Mouse (Mus musculus) heart, postnatal 10 days (tissue): ENCODE measurements around the gene Cep131. TPM values are rescaled to one million over a fixed set of nuclear protein-coding genes. Genes with fewer than 3 reads are reported as not detected.

ENCODE experiments used
- DNase-seq, 2 experiments: peaks; one replicate each; pipeline ENCODE4 v3.0.0; 2021
- intact Hi-C: fragments of 180-260 bp; cut with DNase I; formaldehyde crosslinking; loops from one replicate; pipeline ENCODE4 v1.15.1; 2025
- microRNA-seq, 2 experiments: library from miRNA; unstranded; fragments of <30 nt; microRNA quantifications; one replicate each; pipeline ENCODE4 v1.2.0; 2022
- total RNA-seq, 2 experiments: library from RNA; stranded (reverse); gene quantifications; 2 replicates each; pipeline ENCODE4 v1.2.3; 2021

The Cep131 gene
- total RNA-seq, 2 experiments from 2014 or later = 10.6 to 13.6 TPM

- peak; percentile 74 to 78 for DNase-seq
- intact Hi-C loops = loop anchor here (1.0 kb wide), 2 partner anchors 35 to 70 kb away; no protein-coding TSS in a partner anchor
Measured at GRCm38 (mm10) chr11:120030145-120030901, 56.3 kb downstream of the Cep131 start.

- intact Hi-C loops = loop anchor here (1.0 kb wide), 2 partner anchors 36 to 71 kb away; no protein-coding TSS in a partner anchor
- DNase-seq = no peak
Measured at GRCm38 (mm10) chr11:120029431-120030144, 57.0 kb downstream of the Cep131 start.

GRCm38 (mm10) chr11:120028319-120029092, 58.1 kb downstream of the Cep131 start:
- DNase-seq = no peak
- intact Hi-C loops = no loop called here

- intact Hi-C loops = no loop called here
- DNase-seq = no peak
Measured at GRCm38 (mm10) chr11:120026941-120027340, 59.7 kb downstream of the Cep131 start.

- intact Hi-C loops = no loop called here
- no peak for DNase-seq
Measured at GRCm38 (mm10) chr11:120022841-120023240, 63.8 kb downstream of the Cep131 start.

GRCm38 (mm10) chr11:120022216-120022615, 64.4 kb downstream of the Cep131 start:
- intact Hi-C loops = no loop called here
- DNase-seq = no peak

- intact Hi-C loops = no loop called here
- no peak for DNase-seq
Measured at GRCm38 (mm10) chr11:120021367-120021766, 65.3 kb downstream of the Cep131 start.

GRCm38 (mm10) chr11:120019542-120020440, 66.8 kb downstream of the Cep131 start:
- intact Hi-C loops = no loop called here
- no peak for DNase-seq

- no peak for DNase-seq
- intact Hi-C loops = no loop called here
Measured at GRCm38 (mm10) chr11:120017011-120017410, 69.6 kb downstream of the Cep131 start.

- intact Hi-C loops = loop anchor here (5.0 kb wide), 1 partner anchor 53 kb away; no protein-coding TSS in a partner anchor
- DNase-seq = no peak
Measured at GRCm38 (mm10) chr11:120014758-120015157, 71.9 kb downstream of the Cep131 start.

Small RNAs within 50 kb of the gene (microRNA-seq; reads per million reads assigned to microRNA genes)
- 0 reads per million in 2 experiments for gene Gm25948
- 0 reads per million in 2 experiments for gene Mir3065
- 0 reads per million in 2 experiments for gene Mir338

Other genes with a start within 250 kb of the Cep131 start
- gene Chmp6, start 173.4 kb downstream of the Cep131 start, total RNA-seq = 10 to 100 TPM; 36.2 to 36.3 TPM
- 10 to 100 TPM in 1 of 2 experiments, 1 to 10 TPM in 1; 6.9 to 12.7 TPM for gene Baiap2, start 144.1 kb downstream of the Cep131 start, total RNA-seq
- 1 to 10 TPM; 5.6 to 7.7 TPM for gene Aatk, start 39.7 kb downstream of the Cep131 start, total RNA-seq
- gene Tepsin, start 11.9 kb upstream of the Cep131 start, total RNA-seq = 10 to 100 TPM in 1 of 2 experiments, 1 to 10 TPM in 1; 9.6 to 11.1 TPM
- 10 to 100 TPM; 49.3 to 61.9 TPM for gene Ndufaf8, start 12.1 kb upstream of the Cep131 start, total RNA-seq
- 100 to 1,000 TPM; 104 to 116 TPM for gene Slc38a10, start 64.5 kb upstream of the Cep131 start, total RNA-seq
- 10 to 100 TPM in 1 of 2 experiments, 1 to 10 TPM in 1; 8.8 to 14.1 TPM for gene Bahcc1, start 146.1 kb upstream of the Cep131 start, total RNA-seq